Mouse (Mus musculus) small intestine, adult 2 months (tissue): Measurements from ENCODE around the gene Pkdcc.

ENCODE experiments used
- CTCF ChIP-seq: fragments of 200-500 bp; IDR thresholded peaks from 2 replicates; pipeline ENCODE4 v1.5.1; 2012; ENCODE audit warnings: low read depth, mild to moderate bottlenecking, control low read depth, inconsistent platforms, low read length, moderate library complexity, mixed read lengths; ENCODE audit not compliant: insufficient replicate concordance, insufficient read length; ENCODE audit errors: extremely low read depth
- POLR2A ChIP-seq: fragments of 200-500 bp; IDR thresholded peaks from 2 replicates; pipeline ENCODE4 v1.6.1; 2012; ENCODE audit warnings: low read depth, mild to moderate bottlenecking, control low read depth, inconsistent platforms, low read length, moderate library complexity

DNA sequence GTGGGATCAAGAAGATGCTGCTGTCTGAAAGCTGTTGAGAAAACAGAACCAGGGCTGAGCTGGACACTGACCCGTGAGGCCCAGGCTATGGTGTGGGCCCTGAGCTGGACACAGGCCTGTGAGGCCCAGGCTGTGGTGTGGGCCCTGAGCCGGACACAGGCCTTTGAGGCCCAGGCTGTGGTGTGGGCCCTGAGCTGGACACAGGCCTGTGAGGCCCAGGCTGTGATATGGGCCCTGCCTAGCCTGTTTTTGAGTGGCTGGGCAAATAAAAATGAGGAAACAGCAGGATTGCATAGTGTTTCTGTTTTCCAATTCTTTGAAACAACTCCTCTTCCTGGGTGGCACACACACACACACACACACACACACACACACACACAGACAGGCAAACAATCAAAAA, 2.7 kb upstream of the Pkdcc start:
- TF ChIP-seq POLR2A (no peak), CTCF (no peak)
